ENCODE assay signal across 23 mouse cellular contexts in the genomic region with DNA sequence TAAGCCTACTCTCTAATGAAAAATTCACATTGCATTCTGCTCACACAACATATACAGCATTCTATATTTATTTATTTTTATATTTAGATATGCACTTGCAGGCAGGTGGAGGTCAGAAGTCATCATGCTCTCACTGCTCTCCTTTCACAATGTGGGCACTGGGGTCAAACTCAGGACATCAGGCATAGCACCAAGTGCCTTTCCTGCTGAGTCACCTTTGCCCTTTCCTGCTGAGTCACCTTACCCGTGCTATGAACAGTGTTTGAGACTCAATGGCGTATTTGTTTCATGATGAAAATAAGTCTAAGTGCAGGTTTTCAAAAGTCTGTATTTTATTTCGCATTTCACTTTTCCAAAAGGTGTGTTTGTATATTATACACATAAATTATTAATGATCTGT. TPM values are rescaled to one million over a fixed set of nuclear protein-coding genes. Genes with fewer than 3 reads are reported as not detected.
DNase-seq lines count a peak whose midpoint lies in the region; ATAC-seq and TF ChIP-seq lines count a peak whose summit lies in the region.
"Had no signal": no experiment of that assay in that cellular context is flagged by ENCODE, and none has a peak within 500 bp of the region (broad histone marks: within the 10 kb centered on the region; RNA-seq: fewer than 3 reads in every experiment).

No protein-coding gene starts in this region.

- no peaks in the 10 kb centered on the region for H3K9me3 ChIP-seq in megakaryocyte, embryonic 14.5 days
- H3K9me3 ChIP-seq in MEL (replicated peaks; ENCODE audit: insufficient read depth, low read length): no peaks in the 10 kb centered on the region
- H3K9me3 ChIP-seq in stomach, postnatal 0 days (ENCODE audit: control insufficient read depth, low read length): no peaks in the 10 kb centered on the region
- H3K9me3 ChIP-seq: embryonic facial prominence, embryonic 12.5 days; forebrain, embryonic 15.5 days; heart, embryonic 15.5 days; limb, embryonic 13.5 days had no signal

- H3K4me3 ChIP-seq in megakaryocyte, embryonic 14.5 days (replicated peaks): peak overlapping the region; percentile 59
- H3K4me3 ChIP-seq in MEL (ENCODE audit: control insufficient read depth in 1 of 2, insufficient read depth in 1 of 2, low read depth in 2 of 2, low read length in 2 of 2): no peak overlapping the region
- no peak overlapping the region for H3K4me3 ChIP-seq in stomach, postnatal 0 days (ENCODE audit: low read depth, low read length)
- H3K4me3 ChIP-seq: embryonic facial prominence, embryonic 12.5 days; forebrain, embryonic 15.5 days; heart, embryonic 15.5 days; limb, embryonic 13.5 days had no signal

- 77% methylated on average over 3 of the region's 3 CpGs for WGBS in stomach, postnatal 0 days

- no peak for TF ChIP-seq POLR2A in MEL (IDR thresholded peaks at IDR 0.05; ENCODE audit: control insufficient read depth in 1 of 2, insufficient read depth in 1 of 2, low read depth in 1 of 2, low read length in 2 of 2, poor library complexity in 1 of 2)

- no peaks in the 10 kb centered on the region for H3K79me2 ChIP-seq in MEL (ENCODE audit: control insufficient read depth, insufficient read depth, low read length, poor library complexity)

- ATAC-seq in megakaryocyte, adult 5-6 weeks (ENCODE audit: poor library complexity, severe bottlenecking): no peak
- ATAC-seq in erythroid progenitor cell, adult 5-6 weeks (replicated peaks; ENCODE audit: low FRiP score, poor library complexity, severe bottlenecking): peak; percentile 69
- ATAC-seq in stomach, postnatal 0 days (ENCODE audit: low FRiP score, low TSS enrichment): 0 out of 2 replicates have a peak, but pooled peaks have one; percentile 50
- ATAC-seq: CD4-positive, CD25-positive, alpha-beta regulatory T cell, adult 4 months; forebrain, embryonic 15.5 days had no signal

- peaks cover 35% of the 10 kb centered on the region for H3K36me3 ChIP-seq in megakaryocyte, embryonic 14.5 days (replicated peaks; ENCODE audit: low read length)
- peaks cover 0 to 2% of the 10 kb centered on the region in 2 experiments; a peak in 1 of 4 replicates for H3K36me3 ChIP-seq in MEL (ENCODE audit: control insufficient read depth in 1 of 2, insufficient read depth in 2 of 2, low read length in 2 of 2)
- no peaks in the 10 kb centered on the region for H3K36me3 ChIP-seq in stomach, postnatal 0 days (ENCODE audit: control insufficient read depth, insufficient read depth, low read length)
- H3K36me3 ChIP-seq: embryonic facial prominence, embryonic 12.5 days; forebrain, embryonic 15.5 days; heart, embryonic 15.5 days; limb, embryonic 13.5 days had no signal

- TF ChIP-seq EP300 in MEL (IDR thresholded peaks at IDR 0.05; ENCODE audit: low read depth in 1 of 2, low read length in 2 of 2): no peak
- TF ChIP-seq EP300 in stomach, postnatal 0 days (optimal IDR thresholded peaks at IDR 0.05): no peak

- H3K4me2 ChIP-seq in stomach, postnatal 0 days (replicated peaks; ENCODE audit: low read depth): no peak overlapping the region
- H3K4me2 ChIP-seq: embryonic facial prominence, embryonic 12.5 days; forebrain, embryonic 15.5 days; heart, embryonic 15.5 days; limb, embryonic 13.5 days had no signal

- peaks cover 17% of the 10 kb centered on the region for H3K27me3 ChIP-seq in megakaryocyte, embryonic 14.5 days (replicated peaks)
- peaks cover 5 to 7% of the 10 kb centered on the region in 2 experiments for H3K27me3 ChIP-seq in MEL (ENCODE audit: control insufficient read depth in 1 of 2, insufficient read depth in 2 of 2, low read length in 2 of 2)
- no peaks in the 10 kb centered on the region for H3K27me3 ChIP-seq in stomach, postnatal 0 days (ENCODE audit: control insufficient read depth, insufficient read depth, low read length)
- H3K27me3 ChIP-seq: forebrain, embryonic 15.5 days had no signal

- TF ChIP-seq CTCF in MEL (IDR thresholded peaks at IDR 0.05 in 2 of 3, conservative IDR thresholded peaks at IDR 0.05 in 1 of 3; ENCODE audit: control insufficient read depth in 1 of 3, insufficient read depth in 1 of 3, low read depth in 2 of 3, low read length in 3 of 3, poor library complexity in 1 of 3, severe bottlenecking in 1 of 3): no peak
- TF ChIP-seq CTCF in stomach, postnatal 0 days (IDR thresholded peaks at IDR 0.05; ENCODE audit: low read depth): no peak

- no peak overlapping the region for H3K27ac ChIP-seq in MEL (ENCODE audit: control insufficient read depth, low read depth, low read length)
- no peak overlapping the region for H3K27ac ChIP-seq in stomach, postnatal 0 days (replicated peaks)
- H3K27ac ChIP-seq: embryonic facial prominence, embryonic 12.5 days; forebrain, embryonic 15.5 days; heart, embryonic 15.5 days; limb, embryonic 13.5 days; macrophage had no signal

- peaks cover 62% of the 10 kb centered on the region for H3K4me1 ChIP-seq in megakaryocyte, embryonic 14.5 days
- H3K4me1 ChIP-seq in MEL (ENCODE audit: control insufficient read depth in 1 of 2, insufficient read depth in 2 of 2, low read length in 2 of 2): 0 out of 4 replicates have a peak, but pooled peaks cover 0 to 2% of the 10 kb centered on the region in 2 experiments
- H3K4me1 ChIP-seq in stomach, postnatal 0 days (replicated peaks; ENCODE audit: control insufficient read depth, insufficient read depth): no peaks in the 10 kb centered on the region; the same call in 1 of the 2 replicates
- H3K4me1 ChIP-seq: heart, embryonic 15.5 days had no signal

- H3K9ac ChIP-seq in MEL (ENCODE audit: control insufficient read depth, low read depth, low read length, poor library complexity, severe bottlenecking): no peak overlapping the region
- no peak overlapping the region for H3K9ac ChIP-seq in stomach, postnatal 0 days (ENCODE audit: low read length)
- H3K9ac ChIP-seq: embryonic facial prominence, embryonic 12.5 days; forebrain, embryonic 15.5 days; heart, embryonic 15.5 days; limb, embryonic 13.5 days had no signal

- peak; percentile 39 for DNase-seq in MEL (ENCODE audit: low read depth, low spot score)
- no peak for DNase-seq in stomach, postnatal 0 days (ENCODE audit: low spot score)
- no peak for DNase-seq in frontal cortex, postnatal 10 days (ENCODE audit: low spot score in 2 of 2)
- no peak for DNase-seq in adrenal gland, adult 8-10 months
- no peak for DNase-seq in layer of hippocampus, postnatal 14 days (ENCODE audit: low spot score in 2 of 2)
- DNase-seq: adrenal gland, postnatal 14 days; cerebellum, adult 11-12 months; cerebellum, postnatal 25 days; gastrocnemius, postnatal 36 days; kidney, adult 2 months; kidney, postnatal 25 days; layer of hippocampus, adult 9-11 months; midbrain, embryonic 14.5 days; thymus, postnatal 4 days had no signal

- TF ChIP-seq RAD21 in MEL (IDR thresholded peaks at IDR 0.05; ENCODE audit: low read depth, low read length): no peak

TF ChIP-seq in MEL, 35 proteins besides CTCF, POLR2A, EP300 and RAD21:
- TF ChIP-seq MAFK (IDR thresholded peaks at IDR 0.05; ENCODE audit: borderline replicate concordance, low read depth, low read length) (0 out of 2 replicates have a peak, but pooled peaks have one; percentile 2), GATA1 (IDR thresholded peaks at IDR 0.05; ENCODE audit: low read depth, low read length) (no peak), E2F4 (IDR thresholded peaks at IDR 0.05; ENCODE audit: borderline replicate concordance, low read depth, low read length) (no peak), MYC (IDR thresholded peaks at IDR 0.05; ENCODE audit: low read depth, low read length) (no peak)

RNA-seq across cellular contexts. Expression of a gene that starts 9.3 kb away (rescaled TPM):
- 0.25 TPM in 1 of 2 replicates, not detected in the other for polyA plus RNA-seq in megakaryocyte, embryonic 14.5 days (2012; ENCODE audit: insufficient read depth, low replicate concordance)
- not detected in 2 replicates for total RNA-seq in megakaryocyte, adult 5-6 weeks (2015)
- total RNA-seq in megakaryocyte, adult 5-6 weeks (2017): not detected in 2 replicates
- total RNA-seq in MEL (2012; rRNA removed): 0.72 and 0.77 TPM in 2 replicates
- under 1 TPM in 1 of 2 experiments, not detected in 1; 0.11 TPM for polyA plus RNA-seq in MEL (2012; ENCODE audit: insufficient read depth in 1 of 2, insufficient read length in 2 of 2, low read depth in 1 of 2, low replicate concordance in 2 of 2, missing spikeins in 1 of 2)
- not detected in 2 replicates for total RNA-seq in erythroid progenitor cell, adult 5-6 weeks (2015; ENCODE audit: low replicate concordance)
- total RNA-seq in erythroid progenitor cell, adult 5-6 weeks (2017; ENCODE audit: low replicate concordance): not detected in 2 replicates
- polyA plus RNA-seq in stomach, postnatal 0 days (2015; fragmentation: Nextera tagmentation; extraction: Ambion mirVana): 0.01 and 0.02 TPM in 2 replicates
- under 1 TPM in 2 of 4 experiments, not detected in 2; 0.03 TPM for total RNA-seq in adrenal gland, adult 8-10 months (2022)
- total RNA-seq in layer of hippocampus, postnatal 14 days (2021): 1 to 10 TPM; 2.2 to 2.8 TPM
- total RNA-seq: gastrocnemius, postnatal 36 days had no signal
